Mouse (Mus musculus) embryo, embryonic 11.5 days (tissue): ENCODE results near the gene Lpcat3.

Experiments used
- DNase-seq: peaks from one replicate; pipeline ENCODE4 v3.0.0-alpha.2; 2012; ENCODE audit warnings: low read depth, low spot score

The Lpcat3 gene

DNA sequence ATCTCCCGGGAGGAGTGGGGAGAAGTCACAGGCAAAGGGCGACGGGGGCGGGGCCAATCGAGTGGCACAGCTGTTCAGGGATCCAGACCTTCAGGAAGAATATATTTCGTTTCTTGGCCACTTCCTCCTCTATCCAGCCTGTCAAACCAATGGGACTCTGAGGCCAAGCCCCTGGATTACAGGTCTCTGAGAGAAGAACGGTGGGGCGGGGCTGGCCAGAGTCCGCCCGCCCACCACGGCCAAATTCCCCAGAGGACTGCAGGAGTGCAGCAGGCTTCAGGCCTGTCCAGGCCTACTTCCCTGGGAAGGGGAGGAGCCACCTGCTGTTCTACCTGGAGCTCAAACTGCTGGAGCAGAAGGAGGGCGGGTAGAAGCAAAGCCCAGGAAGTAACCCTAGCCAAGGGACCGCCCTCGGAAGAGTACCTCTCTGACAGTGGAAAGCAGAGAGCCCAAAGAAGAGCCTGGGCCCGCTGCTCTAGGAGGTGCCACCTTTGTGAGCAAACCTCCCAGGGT, 75.7 kb downstream of the Lpcat3 start, which contains the start of gene Ptpn6:
TSS of gene Ptpn6 (minus strand) at position 204 of the 513 bp plus-strand sequence.
- DNase-seq, result no peak

DNA sequence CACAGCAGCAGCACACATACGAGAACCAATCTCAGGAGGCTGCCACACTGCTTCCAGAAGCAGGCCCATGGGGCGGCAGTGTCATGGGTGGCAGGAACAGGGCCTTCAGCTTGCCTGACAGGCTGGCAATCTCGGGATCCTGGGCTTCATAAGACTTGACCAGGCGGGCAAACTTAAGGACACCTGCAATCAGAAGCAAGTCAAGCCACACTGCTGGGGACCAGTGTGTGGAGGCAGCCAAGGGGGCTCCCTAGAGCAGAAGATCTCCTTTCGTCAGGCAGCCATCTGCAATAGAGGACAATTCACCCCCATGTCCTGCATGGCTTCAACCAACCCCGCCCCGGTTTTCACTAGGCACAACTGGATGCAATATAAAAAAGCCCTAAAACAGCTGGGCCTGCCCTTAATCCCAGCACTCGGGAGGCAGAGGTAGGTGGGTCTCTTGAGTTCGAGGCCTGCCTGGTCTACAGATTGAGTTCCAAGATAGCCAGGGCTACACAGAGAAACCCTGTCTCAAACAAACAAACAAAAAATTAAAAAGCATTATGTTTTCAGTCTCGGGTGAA, 76.5 kb downstream of the Lpcat3 start:
- no peak for DNase-seq

DNA sequence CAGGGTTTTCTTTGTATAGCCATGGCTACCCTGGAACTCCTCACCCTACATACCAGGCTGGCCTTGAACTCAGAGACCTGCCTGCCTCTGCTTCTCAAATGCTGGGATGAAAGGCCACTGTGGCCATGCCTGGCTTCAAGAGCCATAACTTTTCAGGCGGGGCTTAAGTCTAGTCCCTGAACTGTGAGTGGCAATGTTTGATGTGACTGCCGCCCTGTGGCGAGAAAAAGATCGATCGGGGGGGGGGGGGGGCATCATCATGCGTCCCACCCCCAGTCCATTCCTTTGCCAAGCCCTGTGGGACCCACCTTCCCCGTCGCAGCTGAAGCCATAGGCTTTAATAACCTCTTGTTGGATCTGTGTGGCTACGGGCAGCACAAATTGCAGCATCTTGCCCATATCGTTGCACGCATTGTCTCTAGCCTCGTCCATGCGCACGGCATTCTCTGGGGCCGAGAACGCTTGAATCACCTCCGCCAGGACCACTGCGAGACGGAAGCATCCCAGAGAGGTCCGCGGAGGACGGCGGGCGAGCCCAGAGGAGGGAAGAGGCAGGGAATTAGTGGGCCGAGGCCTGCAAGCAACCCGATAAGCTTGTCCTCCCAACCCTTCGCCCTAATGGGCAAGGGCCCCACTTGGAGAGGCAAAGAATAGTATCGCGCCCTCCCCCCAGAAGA, 77.5 kb downstream of the Lpcat3 start:
- DNase-seq, result peak; percentile 54

DNA sequence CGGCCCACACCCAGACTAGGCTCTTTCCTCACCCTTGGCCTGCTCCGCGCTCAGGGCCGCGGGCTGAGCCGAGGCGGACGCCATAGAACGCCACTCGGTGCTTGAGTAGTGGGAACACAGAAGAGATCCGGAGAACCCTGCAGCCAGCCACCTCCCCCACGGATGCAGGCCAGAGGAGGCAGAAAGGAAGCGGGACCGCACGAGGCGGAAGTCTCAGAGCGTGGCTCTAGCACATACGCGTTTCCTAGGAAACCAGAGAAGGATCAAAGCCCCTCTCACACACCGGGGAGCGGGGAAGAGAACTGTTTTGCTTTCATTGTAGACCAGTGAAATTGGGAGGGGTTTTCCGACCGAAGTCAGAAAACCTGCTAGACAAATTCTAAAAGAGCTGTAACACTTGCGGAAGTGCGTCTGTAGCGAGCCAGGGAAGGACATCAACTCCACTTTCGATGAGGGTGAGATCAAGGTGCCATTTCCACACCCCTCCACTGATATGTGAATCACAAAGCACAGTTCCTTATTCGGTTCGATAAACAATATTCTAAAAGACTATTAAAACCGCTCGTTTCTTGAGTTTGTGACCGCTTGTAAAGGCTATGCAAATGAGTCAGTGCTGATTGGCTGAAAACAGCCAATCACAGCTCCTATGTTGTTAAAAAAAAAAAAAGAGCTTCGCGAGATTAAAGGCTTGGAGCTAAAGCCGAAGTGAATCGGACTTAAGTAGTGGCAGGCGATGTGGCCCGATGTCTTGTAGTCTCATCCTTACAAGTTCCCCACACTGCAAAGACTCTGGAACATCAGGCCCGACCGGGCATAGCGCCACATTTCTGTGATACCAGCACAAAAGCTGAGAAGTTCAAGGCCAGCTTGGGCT, 78.3 kb downstream of the Lpcat3 start, which contains the start of gene Grcc10:
TSS of gene Grcc10 (minus strand) at position 487 of the 874 bp plus-strand sequence.
- peak; percentile 89 for DNase-seq

DNA sequence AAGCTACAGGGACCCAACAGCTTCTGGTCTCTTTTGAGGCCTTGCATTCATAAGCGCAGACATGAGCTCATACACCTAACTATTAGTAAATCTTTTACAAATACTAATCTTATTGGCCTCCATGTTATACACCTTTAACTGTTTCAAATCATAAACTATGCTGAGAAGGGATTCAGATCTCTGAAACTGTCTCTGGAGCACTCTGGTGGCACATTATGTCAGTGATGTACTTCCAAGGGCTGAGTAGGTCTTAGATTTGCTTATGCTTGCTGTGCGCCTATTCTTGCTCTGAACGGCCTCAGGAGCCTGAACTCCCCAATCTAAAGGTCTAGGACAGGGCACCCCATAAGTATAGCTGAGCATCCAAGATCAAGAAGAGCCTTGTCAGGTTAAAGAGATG, 79.0 kb downstream of the Lpcat3 start:
- DNase-seq, result no peak

DNA sequence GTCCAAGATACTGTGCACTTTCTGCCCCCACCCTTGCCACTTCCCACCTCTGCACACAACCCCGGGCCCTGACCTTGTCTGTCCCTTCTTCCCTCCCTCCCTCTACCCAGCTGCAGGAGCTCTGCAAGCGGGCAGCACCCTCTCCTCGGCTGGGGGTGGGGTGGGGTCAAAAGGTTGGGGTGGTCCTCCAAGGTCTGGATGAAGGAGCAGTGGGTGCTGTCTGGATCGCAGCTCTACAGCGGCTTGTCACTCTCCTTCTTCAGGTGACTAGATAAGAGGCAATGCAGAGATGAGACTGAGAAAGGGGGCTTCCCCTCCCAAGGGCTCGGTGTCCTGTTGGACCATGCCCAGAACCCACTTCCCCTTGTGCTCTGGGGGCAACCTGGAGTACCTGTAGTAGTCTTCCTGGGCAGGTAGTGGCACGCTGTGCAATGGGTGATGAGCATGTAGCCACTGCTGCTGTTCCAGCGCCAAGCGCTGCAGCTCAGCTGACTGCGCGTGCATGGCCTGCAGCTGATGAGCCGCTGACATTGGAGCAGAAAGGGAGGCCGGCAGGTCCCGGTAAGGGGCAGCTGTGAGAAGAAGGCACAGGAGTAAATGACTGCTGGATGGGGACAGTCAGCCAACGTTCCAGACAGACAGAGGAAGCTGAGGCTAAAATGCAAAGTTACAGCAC, 80.2 kb downstream of the Lpcat3 start:
- DNase-seq, result no peak

DNA sequence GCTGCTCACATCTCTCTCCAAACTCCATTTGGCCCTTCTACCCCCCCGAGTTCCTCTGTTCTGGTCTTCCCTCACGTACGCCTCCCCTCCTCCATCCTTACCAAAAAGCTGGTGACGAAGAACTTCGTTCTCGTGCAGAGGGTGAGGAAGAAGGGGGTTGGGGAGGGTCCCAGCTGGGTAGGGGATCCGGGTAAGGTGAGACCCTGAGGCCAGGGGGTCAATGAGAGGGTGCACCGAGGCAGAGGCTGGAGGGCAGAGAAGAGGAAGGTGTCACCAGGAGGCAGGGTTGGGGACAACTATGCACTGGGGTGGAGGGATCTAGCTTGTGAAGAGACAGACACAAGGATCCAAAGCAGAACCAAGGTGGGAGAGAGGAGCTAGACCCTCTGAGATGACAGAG, 80.8 kb downstream of the Lpcat3 start:
- no peak for DNase-seq

DNA sequence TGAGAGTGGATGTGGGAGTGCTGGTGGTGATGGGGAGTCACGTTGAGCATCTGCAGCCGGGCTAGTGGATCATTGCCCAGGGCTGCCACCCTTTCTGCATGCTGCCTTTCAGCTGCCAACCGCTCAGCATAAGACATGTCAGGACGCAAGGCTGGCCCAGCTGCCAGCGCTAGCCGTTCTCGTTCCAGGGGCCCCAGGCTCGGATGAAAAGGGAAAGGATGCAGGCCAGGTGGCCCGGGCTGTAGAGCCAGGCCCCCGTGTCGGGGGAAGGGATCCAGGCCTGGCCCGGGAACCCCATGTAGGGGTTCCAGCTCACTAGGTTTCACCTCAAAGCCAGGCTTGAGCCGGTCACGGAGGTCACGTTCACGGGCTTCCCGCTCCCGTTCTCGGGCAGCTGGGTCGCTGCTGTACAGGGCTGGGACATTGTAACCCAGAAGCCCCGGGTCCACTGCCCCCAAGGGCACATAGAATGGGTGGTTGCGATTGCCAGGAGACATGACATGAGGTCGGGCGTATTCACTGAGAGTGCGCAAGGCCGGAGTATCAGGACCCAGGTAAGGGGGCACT, 82.0 kb downstream of the Lpcat3 start:
- DNase-seq, result no peak

DNA sequence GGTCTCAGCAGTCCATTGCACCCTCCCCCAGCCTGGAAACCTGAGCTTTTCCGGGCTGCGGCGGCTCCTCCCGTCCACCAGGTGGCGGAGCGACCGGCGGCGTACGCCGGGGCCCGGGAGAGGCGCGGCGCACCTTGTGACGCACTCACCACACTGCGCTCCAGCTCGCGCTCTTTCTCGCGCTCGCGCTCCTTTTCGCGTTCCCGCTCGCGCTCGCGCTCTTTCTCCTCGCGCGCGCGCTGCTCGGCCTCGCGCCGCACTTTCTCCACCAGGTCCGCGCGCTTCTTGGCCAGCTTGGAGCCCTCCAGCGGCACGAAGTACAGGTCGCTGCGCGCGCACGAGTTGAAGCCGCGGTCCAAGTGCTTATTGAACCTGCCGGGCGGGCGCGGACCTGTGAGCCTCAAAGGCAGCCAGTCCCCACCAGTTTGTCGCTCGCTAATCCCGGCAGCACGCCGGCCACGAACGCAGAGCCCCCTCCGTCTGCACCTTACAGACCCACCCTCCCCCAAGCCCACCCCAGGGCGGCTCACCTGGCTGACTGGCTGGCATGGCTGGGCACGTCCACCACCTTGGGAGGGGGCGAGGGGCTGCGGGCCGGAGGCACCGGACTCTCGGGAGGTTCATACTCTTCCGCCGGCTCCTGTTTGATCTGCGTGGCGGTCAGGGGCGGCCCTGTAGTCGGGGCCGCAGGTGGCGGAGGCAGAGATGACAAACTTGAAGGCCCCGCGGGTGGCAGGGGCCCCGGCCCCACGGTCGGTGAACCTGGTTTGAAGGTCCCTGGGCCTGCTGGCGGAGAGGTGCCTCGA, 82.9 kb downstream of the Lpcat3 start:
- DNase-seq, result peak; percentile 93

DNA sequence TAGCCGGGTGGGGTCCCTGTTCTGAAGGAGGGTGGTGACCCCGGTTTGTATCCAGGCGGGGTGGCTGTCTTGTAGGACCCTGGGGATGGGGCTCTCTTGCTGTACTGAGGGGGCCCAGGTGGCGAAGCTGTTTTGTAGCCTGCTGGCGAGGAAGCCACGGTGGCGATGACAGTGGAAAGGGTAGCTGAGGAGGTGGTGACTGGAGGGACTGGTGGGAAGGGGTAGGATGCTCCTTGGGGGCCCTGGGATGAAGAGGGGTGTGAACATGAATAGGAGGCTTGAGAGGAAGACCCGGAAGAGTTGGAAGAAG, 83.4 kb downstream of the Lpcat3 start:
- no peak for DNase-seq

DNA sequence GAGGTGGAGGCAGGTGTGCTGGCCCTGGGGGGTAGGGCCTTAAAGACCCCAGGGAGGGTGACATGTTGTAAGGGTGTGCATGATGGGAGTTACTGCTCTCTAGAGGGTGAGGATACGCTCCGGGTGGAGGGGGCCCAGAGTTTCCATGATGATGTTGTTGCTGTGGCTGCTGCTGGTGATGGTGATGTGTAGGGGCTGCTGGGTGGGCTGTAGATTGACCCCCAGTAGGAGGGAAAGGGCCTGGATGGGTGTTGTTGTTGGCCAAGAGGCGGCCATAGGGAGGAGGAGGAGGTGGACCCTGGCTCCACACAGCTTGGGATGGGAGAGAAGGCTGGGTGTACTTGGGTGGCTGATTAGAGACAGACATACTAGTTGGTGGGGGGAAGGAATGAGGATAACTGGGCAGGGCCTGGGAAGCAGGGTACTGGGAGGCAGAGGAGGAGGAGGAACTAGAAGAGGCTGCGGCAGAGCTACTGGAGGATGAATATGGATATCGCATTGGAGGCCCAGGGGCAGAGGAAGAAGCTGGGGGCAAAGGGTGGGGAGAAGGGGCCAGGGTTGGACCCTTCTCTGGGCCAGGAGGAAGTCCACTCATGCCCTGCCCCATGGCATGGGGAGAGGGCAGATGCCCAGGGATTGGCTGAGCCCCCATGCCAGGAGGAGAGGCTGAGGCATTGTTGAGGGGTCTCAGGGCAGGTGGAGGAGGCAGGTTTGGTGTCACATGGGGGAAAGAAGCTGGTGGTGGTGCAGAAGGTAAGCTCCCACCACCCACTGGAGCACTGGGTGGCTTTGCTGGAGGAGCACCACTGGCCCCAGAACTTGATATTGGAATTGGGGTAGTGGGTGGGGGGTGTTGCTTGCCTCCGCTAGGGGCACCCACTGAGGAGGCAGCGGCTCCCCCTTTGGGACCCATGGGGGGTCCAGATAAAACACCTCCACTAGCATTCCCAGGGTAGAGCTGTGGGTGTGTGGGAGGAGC, 84.1 kb downstream of the Lpcat3 start:
- no peak for DNase-seq

DNA sequence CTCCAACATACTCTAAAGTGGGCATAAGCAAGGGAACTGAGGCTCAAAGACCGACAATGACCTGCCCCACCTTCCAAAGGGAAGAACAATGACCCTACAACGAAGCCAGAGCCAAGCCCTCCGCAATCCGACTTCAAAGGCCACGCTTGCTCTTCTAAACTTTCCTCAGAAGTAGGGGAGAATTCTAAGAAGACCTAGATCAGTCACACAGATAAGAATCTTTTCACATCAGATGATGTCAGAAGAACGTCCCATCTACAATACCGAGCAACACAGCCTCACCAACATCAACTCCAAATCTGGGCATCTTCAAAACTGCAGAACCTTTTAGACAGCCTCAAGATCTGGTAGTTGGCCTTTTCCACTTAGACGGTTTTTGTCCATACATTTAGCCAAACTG, 87.6 kb downstream of the Lpcat3 start:
- no peak for DNase-seq

DNA sequence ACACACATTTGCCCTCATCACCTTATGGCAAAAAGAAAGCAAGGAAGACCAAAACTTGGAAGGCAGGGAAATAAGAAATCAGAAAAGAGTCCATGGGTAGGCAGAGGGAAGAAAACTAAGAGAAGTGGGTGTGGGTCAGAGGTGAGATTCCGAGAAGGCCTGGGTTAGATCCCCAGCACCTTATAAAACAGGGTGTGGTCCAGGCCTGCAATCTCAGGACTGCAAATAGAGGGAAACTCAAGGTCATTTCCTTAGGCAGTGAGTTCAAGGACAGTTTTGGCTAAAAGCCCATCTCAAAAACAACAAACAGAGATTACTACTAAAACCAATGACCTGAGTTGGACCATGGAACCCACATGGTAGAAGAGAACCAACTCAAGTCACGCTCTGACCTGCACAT, 91.0 kb downstream of the Lpcat3 start:
- no peak for DNase-seq
